ENCODE assay signal across 9 mouse cellular contexts in the genomic region with DNA sequence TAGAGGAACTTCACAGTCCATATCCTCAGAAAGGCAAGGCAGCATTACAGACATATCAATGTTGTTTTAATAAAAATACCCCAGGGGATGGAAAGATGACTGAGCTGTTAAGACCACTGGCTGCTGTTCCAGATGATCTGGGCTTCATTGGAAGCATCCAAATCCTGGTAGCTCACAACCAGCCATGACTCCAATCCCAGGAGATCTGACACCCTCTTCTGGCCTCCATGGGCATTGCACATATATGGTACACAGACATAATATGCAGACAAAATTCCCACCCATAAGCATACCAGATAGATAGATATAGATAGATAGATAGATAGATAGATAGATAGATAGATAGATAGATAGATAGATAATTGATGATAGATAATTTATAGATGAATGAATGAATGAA. TPM values are rescaled to one million over a fixed set of nuclear protein-coding genes. Genes with fewer than 3 reads are reported as not detected.
DNase-seq lines count a peak whose midpoint lies in the region; ATAC-seq and TF ChIP-seq lines count a peak whose summit lies in the region.
"Had no signal": no experiment of that assay in that cellular context is flagged by ENCODE, and none has a peak within 500 bp of the region (broad histone marks: within the 10 kb centered on the region; RNA-seq: fewer than 3 reads in every experiment).

No protein-coding gene starts in this region.

- TF ChIP-seq CTCF in hindbrain, postnatal 0 days (IDR thresholded peaks at IDR 0.05; ENCODE audit: low read depth), result peak; percentile 55

- H3K36me3 ChIP-seq in hindbrain, postnatal 0 days (ENCODE audit: insufficient read depth, low read length), result no peaks in the 10 kb centered on the region
- H3K36me3 ChIP-seq in hindbrain, embryonic 12.5 days, result no peaks in the 10 kb centered on the region
- H3K36me3 ChIP-seq in midbrain, embryonic 11.5 days (ENCODE audit: control insufficient read depth, insufficient read depth, low read length), result no peaks in the 10 kb centered on the region
- H3K36me3 ChIP-seq in midbrain, embryonic 13.5 days, result no peaks in the 10 kb centered on the region
- H3K36me3 ChIP-seq: lung, embryonic 15.5 days had no signal

- no peak overlapping the region for H3K27ac ChIP-seq in hindbrain, postnatal 0 days
- no peak overlapping the region for H3K27ac ChIP-seq in hindbrain, embryonic 12.5 days
- H3K27ac ChIP-seq in midbrain, embryonic 11.5 days (ENCODE audit: low read depth, low read length), result no peak overlapping the region
- no peak overlapping the region for H3K27ac ChIP-seq in midbrain, embryonic 13.5 days
- H3K27ac ChIP-seq: lung, embryonic 15.5 days had no signal

- no peak overlapping the region for H3K4me2 ChIP-seq in hindbrain, postnatal 0 days (ENCODE audit: low read depth, low read length)
- no peak overlapping the region for H3K4me2 ChIP-seq in hindbrain, embryonic 12.5 days (replicated peaks)
- H3K4me2 ChIP-seq in midbrain, embryonic 11.5 days, result no peak overlapping the region
- H3K4me2 ChIP-seq in midbrain, embryonic 13.5 days (replicated peaks), result no peak overlapping the region
- H3K4me2 ChIP-seq: lung, embryonic 15.5 days had no signal

- no peak overlapping the region for H3K9ac ChIP-seq in hindbrain, postnatal 0 days (replicated peaks; ENCODE audit: low read length)
- H3K9ac ChIP-seq in hindbrain, embryonic 12.5 days, result no peak overlapping the region
- H3K9ac ChIP-seq in midbrain, embryonic 11.5 days (ENCODE audit: low read length), result no peak overlapping the region
- no peak overlapping the region for H3K9ac ChIP-seq in midbrain, embryonic 13.5 days (replicated peaks)
- H3K9ac ChIP-seq: lung, embryonic 15.5 days had no signal

- no peaks in the 10 kb centered on the region for H3K9me3 ChIP-seq in hindbrain, postnatal 0 days (ENCODE audit: low read length)
- H3K9me3 ChIP-seq in hindbrain, embryonic 12.5 days (replicated peaks), result no peaks in the 10 kb centered on the region
- no peaks in the 10 kb centered on the region for H3K9me3 ChIP-seq in midbrain, embryonic 11.5 days (ENCODE audit: control insufficient read depth, low read length)
- no peaks in the 10 kb centered on the region for H3K9me3 ChIP-seq in midbrain, embryonic 13.5 days
- H3K9me3 ChIP-seq: lung, embryonic 15.5 days had no signal

- H3K4me1 ChIP-seq in hindbrain, postnatal 0 days (ENCODE audit: insufficient read depth, low read length), result no peaks in the 10 kb centered on the region
- H3K4me1 ChIP-seq in hindbrain, embryonic 12.5 days, result no peaks in the 10 kb centered on the region
- H3K4me1 ChIP-seq in midbrain, embryonic 11.5 days (ENCODE audit: control insufficient read depth, insufficient read depth, low read length), result no peaks in the 10 kb centered on the region
- 0 out of 2 replicates have a peak, but pooled peaks cover under 1% of the 10 kb centered on the region for H3K4me1 ChIP-seq in midbrain, embryonic 13.5 days (replicated peaks)
- H3K4me1 ChIP-seq: lung, embryonic 15.5 days had no signal

- ATAC-seq in hindbrain, postnatal 0 days, result no peak
- ATAC-seq in hindbrain, embryonic 12.5 days (ENCODE audit: low FRiP score), result no peak
- ATAC-seq in midbrain, embryonic 11.5 days (ENCODE audit: low FRiP score), result no peak
- ATAC-seq in midbrain, embryonic 13.5 days, result no peak

- H3K27me3 ChIP-seq in hindbrain, postnatal 0 days (ENCODE audit: insufficient read depth, low read length), result no peaks in the 10 kb centered on the region
- H3K27me3 ChIP-seq in hindbrain, embryonic 12.5 days, result no peaks in the 10 kb centered on the region
- no peaks in the 10 kb centered on the region for H3K27me3 ChIP-seq in midbrain, embryonic 11.5 days (ENCODE audit: control insufficient read depth, insufficient read depth, low read length)
- H3K27me3 ChIP-seq in midbrain, embryonic 13.5 days, result no peaks in the 10 kb centered on the region
- H3K27me3 ChIP-seq: lung, embryonic 15.5 days had no signal

- no peak overlapping the region for H3K4me3 ChIP-seq in hindbrain, postnatal 0 days (ENCODE audit: low read length)
- no peak overlapping the region for H3K4me3 ChIP-seq in hindbrain, embryonic 12.5 days
- H3K4me3 ChIP-seq in midbrain, embryonic 11.5 days (ENCODE audit: low read depth, low read length), result no peak overlapping the region
- H3K4me3 ChIP-seq in midbrain, embryonic 13.5 days (replicated peaks), result no peak overlapping the region
- H3K4me3 ChIP-seq: lung, embryonic 15.5 days had no signal

- DNase-seq in hindbrain, postnatal 0 days (ENCODE audit: low spot score), result no peak
- DNase-seq in midbrain, embryonic 11.5 days (ENCODE audit: low spot score, missing footprints), result peak; percentile 90
- DNase-seq in brain, adult 2 months (ENCODE audit: low read depth, low spot score), result peak; percentile 24
- DNase-seq in retina, embryonic 14.5 days (ENCODE audit: low spot score), result peak; percentile 54
- no peak for DNase-seq in urinary bladder, postnatal 4 days (ENCODE audit: low spot score in 2 of 2)
- no peak for DNase-seq in lung, postnatal 14 days

RNA-seq across cellular contexts. Expression of a gene that starts 59.6 kb away (rescaled TPM):
- 6.5 and 12.7 TPM in 2 replicates for total RNA-seq in hindbrain, postnatal 0 days (2014; rRNA removed)
- polyA plus RNA-seq in hindbrain, postnatal 0 days (2015; fragmentation: Nextera tagmentation; extraction: Ambion mirVana), result 12.7 and 13.5 TPM in 2 replicates
- polyA plus RNA-seq in hindbrain, embryonic 12.5 days (2016; fragmentation: Nextera tagmentation; extraction: Ambion mirVana), result 23.7 and 24.7 TPM in 2 replicates
- polyA plus RNA-seq in midbrain, embryonic 11.5 days (2014; fragmentation: Nextera tagmentation; extraction: Ambion mirVana), result 23.6 and 25.1 TPM in 2 replicates
- 19.0 and 24.7 TPM in 2 replicates for polyA plus RNA-seq in midbrain, embryonic 13.5 days (2015; fragmentation: Nextera tagmentation; extraction: Ambion mirVana)

Comparison
In these comparisons a context has a peak if more than half of its experiments do, and no peak if none do; other contexts are left out.
1. DNase-seq: peak in midbrain, embryonic 11.5 days (single experiment), brain, adult 2 months (single experiment) and retina, embryonic 14.5 days (single experiment); none in hindbrain, postnatal 0 days (single experiment), urinary bladder, postnatal 4 days (0 of 2) and lung, postnatal 14 days (single experiment).